Mouse (Mus musculus) E14TG2a.4 (cell line): Measurements from ENCODE around the gene Pms1.
"Not testable (repeated sequence)": the region's sequence is repeated elsewhere in the genome, so short reads cannot be mapped to it uniquely, and the experiment has no call there.

Experiments used
- H3K27me3 ChIP-seq: 2 replicates; pipeline ENCODE4 v1.6.1; 2014; ENCODE audit warnings: low read length, control low read depth; ENCODE audit not compliant: insufficient read depth
- H3K36me3 ChIP-seq: 2 replicates; pipeline ENCODE4 v1.6.1; 2014; ENCODE audit warnings: low read length, control low read depth; ENCODE audit not compliant: insufficient read depth
- H3K4me1 ChIP-seq: replicated peaks from 2 replicates; pipeline ENCODE4 v1.6.1; 2014; ENCODE audit warnings: low read depth, low read length, control low read depth
- H3K4me3 ChIP-seq: replicated peaks from 2 replicates; pipeline ENCODE4 v1.5.1; 2014; ENCODE audit warnings: mild to moderate bottlenecking, low read length
- H3K9me3 ChIP-seq: 2 replicates; pipeline ENCODE4 v1.6.1; 2014; ENCODE audit warnings: low read length, control low read depth
- CTCF ChIP-seq: conservative IDR thresholded peaks from 2 replicates; pipeline ENCODE4 v1.5.1; 2014; ENCODE audit warnings: low read length
- NANOG ChIP-seq: IDR thresholded peaks from 2 replicates; pipeline ENCODE4 v1.6.1; 2014; ENCODE audit warnings: borderline replicate concordance, low read length, mixed read lengths
- POU5F1 ChIP-seq: IDR thresholded peaks from 2 replicates; pipeline ENCODE4 v1.6.1; 2014; ENCODE audit warnings: low read length, borderline replicate concordance

Pms1 gene

DNA sequence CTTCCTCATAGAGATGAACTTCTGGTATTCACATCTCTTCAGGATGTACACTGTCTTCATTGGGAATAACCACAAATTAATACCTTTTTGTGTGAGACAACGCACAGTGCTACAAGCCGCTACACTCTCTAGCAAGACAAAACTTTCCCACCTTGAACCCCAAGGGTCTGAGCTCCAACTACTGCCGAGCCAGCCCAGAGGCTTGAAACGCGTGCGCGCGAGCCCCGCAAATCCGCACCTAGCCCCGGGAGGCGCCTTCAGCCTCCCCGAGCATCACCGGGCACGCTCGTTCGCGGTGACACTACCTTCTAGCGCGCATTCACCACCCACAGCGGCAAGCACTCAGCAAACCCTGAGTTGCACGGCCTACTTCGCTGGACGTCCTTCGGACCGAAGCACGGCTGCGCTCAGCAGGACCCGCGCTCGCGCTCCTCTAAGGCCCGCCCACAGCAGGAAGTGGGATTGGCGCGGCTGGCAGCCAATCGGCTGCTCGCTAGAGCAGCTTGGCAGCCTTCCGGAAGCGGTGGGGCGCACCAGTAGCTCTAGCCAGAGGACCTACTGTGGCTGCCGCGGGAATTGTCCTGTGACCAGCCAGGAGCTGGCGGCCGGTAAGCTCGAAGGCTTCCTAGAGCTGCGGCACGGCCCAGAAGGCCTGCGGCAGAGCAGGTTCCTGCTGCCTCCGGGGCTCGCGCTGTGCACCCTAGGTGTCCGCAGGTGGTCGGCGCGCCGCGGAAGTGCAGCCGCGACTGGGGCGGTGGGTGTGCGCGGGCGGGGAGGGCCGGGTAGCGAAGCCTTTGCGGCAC is at the start of gene Pms1, which contains the start of the genes Ormdl1 and Gm28778:
Gene Pms1 (minus strand): TSS at position 438 of the 803 bp plus-strand sequence.
Gene Ormdl1 (plus strand): TSS at position 515 of the 803 bp plus-strand sequence.
Gene Gm28778 (plus strand): TSS at position 531 of the 803 bp plus-strand sequence.
- no peak for TF ChIP-seq POU5F1
- no peak for TF ChIP-seq NANOG
- no peak for TF ChIP-seq CTCF
- peak within 1 kb of the TSS; percentile 89 for H3K4me3 ChIP-seq

DNA sequence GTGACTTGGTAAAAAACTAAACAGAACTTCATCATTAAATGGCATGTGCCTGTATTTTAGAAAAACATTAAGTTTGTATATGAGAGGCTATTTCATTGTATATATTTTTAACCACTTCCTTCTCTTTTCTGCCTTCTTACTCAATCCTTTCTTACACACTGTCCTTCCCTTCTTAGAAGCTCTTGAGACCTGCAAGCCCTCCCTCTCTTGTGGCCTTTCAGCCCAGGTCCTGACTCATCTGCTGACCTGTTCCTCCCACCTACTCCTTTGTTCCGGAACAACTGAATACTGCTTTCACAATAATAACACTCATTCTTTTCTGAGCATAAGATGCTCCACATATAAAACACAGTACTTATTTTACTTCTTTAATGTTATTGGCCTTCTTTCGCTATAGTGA is 44.3 kb upstream of the Pms1 start:
- H3K27me3 ChIP-seq: no peaks in the 10 kb centered on the region
- TF ChIP-seq POU5F1 (no peak), CTCF (no peak), NANOG (no peak)
- no peaks in the 10 kb centered on the region for H3K4me1 ChIP-seq
- H3K36me3 ChIP-seq: peaks cover 12% of the 10 kb centered on the region
- H3K4me3 ChIP-seq: no peak overlapping the region
- H3K9me3 ChIP-seq: no peaks in the 10 kb centered on the region

More for the DNA sequence above, at the start of gene Pms1, which contains the start of the genes Ormdl1 and Gm28778:
- Histone ChIP-seq H3K27me3 (no peaks in the 10 kb centered on the region), H3K4me1 (peaks cover 16% of the 10 kb centered on the region), H3K9me3 (no peaks in the 10 kb centered on the region), H3K36me3 (peaks cover 43% of the 10 kb centered on the region)

DNA sequence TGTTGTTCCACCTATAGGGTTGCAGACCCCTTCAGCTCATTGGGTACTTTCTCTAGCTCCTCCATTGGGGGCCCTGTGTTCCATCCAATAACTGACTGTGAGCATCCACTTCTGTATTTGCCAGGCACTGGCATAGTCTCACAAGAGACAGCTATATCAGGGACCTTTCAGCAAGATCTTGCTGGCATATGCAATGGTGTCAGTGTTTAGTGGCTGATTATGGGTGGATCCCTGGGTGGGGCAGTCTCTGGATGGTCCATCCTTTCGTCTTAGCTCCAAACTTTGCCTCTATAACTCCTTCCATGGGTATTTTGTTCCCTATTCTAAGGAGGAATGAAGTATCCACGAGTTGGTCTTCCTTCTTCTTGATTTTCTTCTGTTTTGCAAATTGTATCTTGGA is 40.6 kb upstream of the Pms1 start:
- not testable (repeated sequence) for H3K4me3 ChIP-seq, H3K27me3 ChIP-seq, H3K4me1 ChIP-seq, H3K36me3 ChIP-seq
- peaks cover 16% of the 10 kb centered on the region for H3K9me3 ChIP-seq

DNA sequence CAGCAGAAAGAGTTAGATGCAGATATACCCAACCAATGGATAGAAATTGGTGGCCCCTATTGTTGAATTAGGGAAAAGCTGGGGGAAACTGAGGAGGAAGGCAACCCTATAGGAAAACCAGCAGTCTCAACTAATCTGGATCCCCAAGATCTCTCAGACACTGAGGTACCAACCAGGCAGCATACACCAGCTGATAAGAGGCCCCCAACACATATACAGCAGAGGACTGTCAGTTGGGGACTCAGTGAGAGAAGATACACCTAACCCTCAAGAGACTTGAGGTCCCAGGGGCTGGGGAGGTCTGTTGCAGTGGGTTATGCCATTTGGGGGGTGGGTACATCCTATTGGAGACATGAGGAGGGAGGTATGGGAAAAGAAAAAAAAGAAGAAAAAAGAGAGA is 38.6 kb upstream of the Pms1 start:
- H3K36me3 ChIP-seq: no peaks in the 10 kb centered on the region
- no peaks in the 10 kb centered on the region for H3K27me3 ChIP-seq
- H3K4me3 ChIP-seq: no peak overlapping the region
- no peaks in the 10 kb centered on the region for H3K4me1 ChIP-seq
- peaks cover 16% of the 10 kb centered on the region for H3K9me3 ChIP-seq
- TF ChIP-seq NANOG (no peak), POU5F1 (no peak), CTCF (no peak)

DNA sequence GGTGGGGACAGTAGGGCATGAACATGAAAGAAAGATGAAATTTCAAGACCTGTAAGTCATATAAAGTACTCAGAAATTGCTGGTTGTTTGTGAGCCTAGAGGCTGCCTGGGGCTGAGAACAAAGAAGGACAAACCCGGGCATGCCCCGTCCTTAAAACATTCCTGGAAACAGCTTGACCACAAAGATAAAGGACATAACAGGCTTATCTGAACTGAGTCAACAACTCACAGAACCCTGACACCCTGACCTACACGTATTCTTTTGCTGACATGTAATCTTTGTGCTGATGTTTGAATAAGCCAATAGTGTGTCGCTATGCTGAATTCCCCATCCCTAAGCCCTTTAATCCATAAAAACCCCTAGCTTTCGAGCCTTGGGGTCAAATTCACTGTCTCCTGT is 36.7 kb upstream of the Pms1 start:
- not testable (repeated sequence) for H3K4me3 ChIP-seq, H3K36me3 ChIP-seq, H3K27me3 ChIP-seq, H3K4me1 ChIP-seq
- H3K9me3 ChIP-seq: peaks cover 16% of the 10 kb centered on the region

DNA sequence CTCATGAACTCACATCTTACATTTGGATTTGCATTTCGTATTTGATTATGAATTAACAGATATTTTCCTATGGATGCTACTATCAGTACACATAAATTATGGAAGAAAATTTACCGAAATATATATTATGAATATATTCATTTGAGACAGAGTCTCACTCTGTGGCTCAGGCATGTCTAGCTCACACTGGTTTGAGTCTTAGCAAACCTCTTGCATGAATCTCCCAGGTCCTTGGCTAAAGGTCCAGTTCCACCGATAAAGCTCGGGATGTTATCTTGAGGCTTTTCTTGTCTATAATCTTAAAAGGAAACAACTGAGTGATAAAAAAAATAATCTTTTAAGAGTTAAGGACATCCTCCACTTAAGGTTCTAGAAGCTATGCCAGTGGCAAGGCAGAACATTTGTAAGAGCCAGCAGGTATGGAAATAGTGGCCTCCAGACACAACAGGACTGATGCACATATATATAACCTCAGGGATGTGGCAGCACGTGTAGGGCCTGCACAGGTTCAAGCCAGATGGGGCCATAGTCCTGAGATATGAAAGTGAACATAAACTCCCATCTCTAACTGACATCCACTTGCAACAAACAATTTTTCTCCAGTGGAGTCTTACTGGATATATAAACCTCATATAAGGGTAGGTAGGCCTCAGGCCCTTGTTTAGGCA is 28.1 kb upstream of the Pms1 start:
- peaks cover 7% of the 10 kb centered on the region for H3K4me1 ChIP-seq
- TF ChIP-seq NANOG: no peak
- no peak for TF ChIP-seq POU5F1
- TF ChIP-seq CTCF: no peak
- H3K9me3 ChIP-seq: no peaks in the 10 kb centered on the region
- H3K36me3 ChIP-seq: peaks cover 15% of the 10 kb centered on the region; the same call in 1 of the 2 replicates
- H3K4me3 ChIP-seq: no peak overlapping the region
- H3K27me3 ChIP-seq: no peaks in the 10 kb centered on the region

DNA sequence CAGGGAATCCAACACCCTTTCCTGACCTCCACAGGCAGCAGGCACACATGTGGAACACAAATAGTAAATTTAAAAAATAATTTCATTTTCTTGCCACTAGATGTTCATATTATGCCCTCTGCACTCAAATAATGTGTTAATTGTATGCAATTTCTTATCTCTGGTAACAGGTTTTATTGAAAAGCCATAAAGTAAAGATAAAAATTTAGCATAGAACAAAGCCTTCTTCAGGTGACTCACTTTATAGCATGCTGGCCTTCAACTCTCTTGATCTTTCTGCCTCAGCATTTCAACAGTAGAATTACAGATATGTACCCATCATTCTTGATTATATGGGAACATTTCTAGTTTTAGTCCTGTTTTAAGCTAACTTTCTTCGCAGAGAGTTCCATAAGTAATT is 27.5 kb upstream of the Pms1 start:
- no peak overlapping the region for H3K4me3 ChIP-seq
- H3K27me3 ChIP-seq: no peaks in the 10 kb centered on the region
- TF ChIP-seq NANOG (no peak), POU5F1 (no peak), CTCF (no peak)
- H3K4me1 ChIP-seq: peaks cover 6% of the 10 kb centered on the region
- peaks cover 15% of the 10 kb centered on the region; the same call in 1 of the 2 replicates for H3K36me3 ChIP-seq
- no peaks in the 10 kb centered on the region for H3K9me3 ChIP-seq

DNA sequence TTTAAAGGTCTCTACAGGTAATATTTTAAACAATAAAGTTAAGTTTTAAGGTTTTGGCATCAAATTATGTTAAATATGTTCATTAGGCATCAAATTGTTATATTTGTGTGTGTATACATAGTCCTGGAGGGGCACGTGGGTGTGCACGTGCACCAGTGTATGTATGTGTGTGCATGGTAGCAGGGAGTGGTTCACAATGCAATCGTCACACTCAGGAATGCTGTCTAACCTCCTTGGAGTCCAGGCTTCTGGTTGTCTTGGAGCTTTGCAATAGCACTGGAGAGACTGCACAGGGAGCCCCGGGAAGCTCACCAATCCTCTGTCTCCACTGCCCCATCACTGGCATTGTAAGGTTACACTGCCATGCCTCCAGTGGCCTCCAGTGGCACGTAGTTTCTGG is 26.4 kb upstream of the Pms1 start:
- Histone ChIP-seq H3K27me3 (no peaks in the 10 kb centered on the region), H3K36me3 (peaks cover 17% of the 10 kb centered on the region), H3K4me3 (no peak overlapping the region), H3K9me3 (no peaks in the 10 kb centered on the region), H3K4me1 (peaks cover 2% of the 10 kb centered on the region)
- TF ChIP-seq NANOG (no peak), POU5F1 (no peak), CTCF (no peak)
